9 mouse cellular contexts compared by ENCODE assay signal in the genomic region with DNA sequence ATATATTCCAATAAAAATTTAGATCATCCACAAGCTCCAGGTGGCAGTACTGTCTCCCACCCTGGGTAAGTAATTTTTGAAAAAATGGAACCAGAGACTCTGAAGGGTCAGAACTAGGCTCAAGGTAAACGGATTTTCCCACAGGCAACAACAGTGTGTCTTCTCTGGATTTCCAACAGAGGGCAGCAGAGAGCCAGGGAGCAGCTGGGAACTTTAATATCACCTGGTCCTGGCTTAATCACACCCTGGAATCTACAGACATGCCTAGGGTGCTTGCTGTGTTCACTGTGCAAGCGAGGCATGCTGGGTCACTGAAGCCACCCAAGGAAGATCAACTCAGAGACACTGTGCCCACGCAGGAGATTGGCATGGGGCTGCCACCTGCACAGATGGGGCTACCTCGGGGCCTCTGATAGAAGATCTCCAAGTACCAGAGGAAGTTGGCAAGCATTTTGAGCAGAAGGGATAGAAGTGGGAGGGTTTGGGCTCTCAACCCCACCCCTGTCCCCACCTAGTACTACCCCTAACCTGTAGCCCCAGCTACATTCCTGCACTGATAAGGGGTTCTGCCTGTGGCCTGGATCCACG. TPM values are rescaled to one million over a fixed set of nuclear protein-coding genes. Genes with fewer than 3 reads are reported as not detected.
DNase-seq lines count a peak whose midpoint lies in the region; ATAC-seq and TF ChIP-seq lines count a peak whose summit lies in the region.
"Had no signal": no experiment of that assay in that cellular context is flagged by ENCODE, and none has a peak within 500 bp of the region (broad histone marks: within the 10 kb centered on the region; RNA-seq: fewer than 3 reads in every experiment).

No protein-coding gene starts in this region.

- no peak for ATAC-seq in hindbrain, embryonic 14.5 days (ENCODE audit: low FRiP score)
- ATAC-seq in hindbrain, embryonic 16.5 days = no peak
- ATAC-seq in limb, embryonic 14.5 days (ENCODE audit: low FRiP score, low read depth) = no peak
- no peak for ATAC-seq in monocyte, adult 5-6 weeks (replicated peaks; ENCODE audit: insufficient number of reproducible peaks, low FRiP score, low TSS enrichment, poor library complexity, severe bottlenecking)

- H3K36me3 ChIP-seq in hindbrain, embryonic 14.5 days (replicated peaks; ENCODE audit: control insufficient read depth, insufficient read depth) = no peaks in the 10 kb centered on the region
- H3K36me3 ChIP-seq in hindbrain, embryonic 16.5 days (ENCODE audit: control insufficient read depth, insufficient read depth, low read length) = no peaks in the 10 kb centered on the region
- H3K36me3 ChIP-seq in C2C12 (ENCODE audit: control insufficient read depth, insufficient read depth) = no peaks in the 10 kb centered on the region
- no peaks in the 10 kb centered on the region for H3K36me3 ChIP-seq in limb, embryonic 14.5 days (ENCODE audit: control insufficient read depth, insufficient read depth, low read length)

- no peaks in the 10 kb centered on the region for H3K27me3 ChIP-seq in hindbrain, embryonic 14.5 days (ENCODE audit: control insufficient read depth, insufficient read depth, low read length)
- H3K27me3 ChIP-seq in hindbrain, embryonic 16.5 days (replicated peaks; ENCODE audit: control insufficient read depth, insufficient read depth, low read length) = no peaks in the 10 kb centered on the region
- H3K27me3 ChIP-seq in C2C12 (ENCODE audit: control insufficient read depth, insufficient read depth, insufficient read length) = no peaks in the 10 kb centered on the region
- no peaks in the 10 kb centered on the region for H3K27me3 ChIP-seq in limb, embryonic 14.5 days (ENCODE audit: control insufficient read depth, insufficient read depth, low read length)

- TF ChIP-seq CTCF in C2C12 (IDR thresholded peaks at IDR 0.05; ENCODE audit: control insufficient read depth, insufficient read depth, insufficient read length) = peak; percentile 19

- H3K27ac ChIP-seq in hindbrain, embryonic 14.5 days = no peak overlapping the region
- no peak overlapping the region for H3K27ac ChIP-seq in hindbrain, embryonic 16.5 days (ENCODE audit: low read depth, low read length)
- no peak overlapping the region for H3K27ac ChIP-seq in limb, embryonic 14.5 days (replicated peaks; ENCODE audit: low read depth, low read length)

- no peak for TF ChIP-seq POLR2A in limb, embryonic 14.5 days (IDR thresholded peaks at IDR 0.05; ENCODE audit: borderline replicate concordance, extremely low read depth, insufficient read depth, insufficient read length)

- no peak overlapping the region for H3K4me2 ChIP-seq in hindbrain, embryonic 14.5 days (replicated peaks)
- no peak overlapping the region for H3K4me2 ChIP-seq in hindbrain, embryonic 16.5 days (ENCODE audit: low read length)
- H3K4me2 ChIP-seq in limb, embryonic 14.5 days (replicated peaks; ENCODE audit: low read depth, low read length, severe bottlenecking) = no peak overlapping the region

- no peaks in the 10 kb centered on the region for H3K79me2 ChIP-seq in C2C12 (ENCODE audit: control insufficient read depth, insufficient read depth)

- no peak overlapping the region for H3K9ac ChIP-seq in hindbrain, embryonic 14.5 days
- no peak overlapping the region for H3K9ac ChIP-seq in hindbrain, embryonic 16.5 days (ENCODE audit: low read depth, low read length)
- no peak overlapping the region for H3K9ac ChIP-seq in limb, embryonic 14.5 days (ENCODE audit: low read depth, low read length, severe bottlenecking)

- peak; percentile 63 for DNase-seq in hindbrain, embryonic 14.5 days (ENCODE audit: low spot score)
- DNase-seq in T-cell, adult 2 months (ENCODE audit: low spot score) = peak; percentile 47
- peak; percentile 57 for DNase-seq in embryo, embryonic 11.5 days (ENCODE audit: low read depth, low spot score)
- peak; percentile 65 for DNase-seq in limb, embryonic 14.5 days (ENCODE audit: low spot score)
- peak; percentile 53 for DNase-seq in thymus, postnatal 14 days

- no peaks in the 10 kb centered on the region for H3K9me3 ChIP-seq in hindbrain, embryonic 14.5 days (ENCODE audit: control insufficient read depth, low read length)
- H3K9me3 ChIP-seq in hindbrain, embryonic 16.5 days (ENCODE audit: control insufficient read depth, low read length) = no peaks in the 10 kb centered on the region
- H3K9me3 ChIP-seq in limb, embryonic 14.5 days (ENCODE audit: control insufficient read depth, low read length) = no peaks in the 10 kb centered on the region

- H3K4me1 ChIP-seq in hindbrain, embryonic 14.5 days (replicated peaks; ENCODE audit: control insufficient read depth, insufficient read depth, low read length) = peaks cover 10% of the 10 kb centered on the region; the same call in 1 of the 2 replicates
- H3K4me1 ChIP-seq in hindbrain, embryonic 16.5 days (ENCODE audit: control insufficient read depth, insufficient read depth, low read depth, low read length) = peaks cover 13% of the 10 kb centered on the region; the same call in 1 of the 2 replicates
- peaks cover 4% of the 10 kb centered on the region for H3K4me1 ChIP-seq in limb, embryonic 14.5 days (ENCODE audit: control insufficient read depth, insufficient read depth, low read length)

- no peak overlapping the region for H3K4me3 ChIP-seq in hindbrain, embryonic 14.5 days (replicated peaks; ENCODE audit: low read length)
- no peak overlapping the region for H3K4me3 ChIP-seq in hindbrain, embryonic 16.5 days (ENCODE audit: low read length)
- no peak overlapping the region for H3K4me3 ChIP-seq in C2C12 (ENCODE audit: insufficient read depth, poor library complexity, severe bottlenecking)
- H3K4me3 ChIP-seq in limb, embryonic 14.5 days (replicated peaks; ENCODE audit: low read length) = no peak overlapping the region
- H3K4me3 ChIP-seq: myocyte had no signal

- 40% methylated on average over 5 of the region's 5 CpGs for WGBS in hindbrain, embryonic 14.5 days
- WGBS in hindbrain, embryonic 16.5 days = 34% methylated on average over 5 of the region's 5 CpGs
- 38% methylated on average over 5 of the region's 5 CpGs for WGBS in limb, embryonic 14.5 days

- H3ac ChIP-seq in C2C12 (ENCODE audit: control insufficient read depth, insufficient read length, low read depth) = no peak overlapping the region

- no peaks in the 10 kb centered on the region for H3K79me3 ChIP-seq in C2C12 (ENCODE audit: low read depth)

TF ChIP-seq in C2C12, 6 proteins besides CTCF, POLR2A, EP300 and RAD21:
- TF ChIP-seq CEBPB (IDR thresholded peaks at IDR 0.05; ENCODE audit: low read depth) = no peak
- TF ChIP-seq MAX (IDR thresholded peaks at IDR 0.05) = no peak
- no peak for TF ChIP-seq USF1 (IDR thresholded peaks at IDR 0.05; ENCODE audit: low read depth)

RNA-seq across cellular contexts. Expression of a gene that starts 4.6 kb away (rescaled TPM):
- polyA plus RNA-seq in hindbrain, embryonic 14.5 days (2014; fragmentation: Nextera tagmentation; extraction: Ambion mirVana) = 2.6 and 3.6 TPM in 2 replicates
- polyA plus RNA-seq in hindbrain, embryonic 16.5 days (2015; fragmentation: Nextera tagmentation; extraction: Ambion mirVana) = 3.5 and 4.2 TPM in 2 replicates
- polyA plus RNA-seq in C2C12 (2012; fragmentation: generic; extraction: Trizol) = 4.8 TPM
- polyA plus RNA-seq in limb, embryonic 14.5 days (2012; rRNA removed) = 6.2 and 8.8 TPM in 2 replicates
- 1.2 and 1.3 TPM in 2 replicates for polyA plus RNA-seq in limb, embryonic 14.5 days (2014; fragmentation: Nextera tagmentation; extraction: Ambion mirVana)
- total RNA-seq in monocyte, adult 5-6 weeks (2017) = 3.5 to 4.4 TPM (median 4.0 TPM) in 3 replicates

RNA-seq across cellular contexts. Expression of a gene that starts 4.6 kb away (rescaled TPM):
- polyA plus RNA-seq in hindbrain, embryonic 14.5 days (2014; fragmentation: Nextera tagmentation; extraction: Ambion mirVana) = 34.2 and 38.8 TPM in 2 replicates
- polyA plus RNA-seq in hindbrain, embryonic 16.5 days (2015; fragmentation: Nextera tagmentation; extraction: Ambion mirVana) = 36.3 and 37.1 TPM in 2 replicates
- 23.2 TPM for polyA plus RNA-seq in C2C12 (2012; fragmentation: generic; extraction: Trizol)
- 58.0 and 71.6 TPM in 2 replicates for polyA plus RNA-seq in limb, embryonic 14.5 days (2012; rRNA removed)
- polyA plus RNA-seq in limb, embryonic 14.5 days (2014; fragmentation: Nextera tagmentation; extraction: Ambion mirVana) = 70.2 and 79.8 TPM in 2 replicates
- 19.9 to 35.2 TPM (median 23.4 TPM) in 3 replicates for total RNA-seq in monocyte, adult 5-6 weeks (2017)

RNA-seq across cellular contexts. Expression of a gene that starts 14.1 kb away (rescaled TPM):
- 0.98 and 1.1 TPM in 2 replicates for polyA plus RNA-seq in hindbrain, embryonic 14.5 days (2014; fragmentation: Nextera tagmentation; extraction: Ambion mirVana)
- 0.99 and 2.3 TPM in 2 replicates for polyA plus RNA-seq in hindbrain, embryonic 16.5 days (2015; fragmentation: Nextera tagmentation; extraction: Ambion mirVana)
- 0.11 TPM for polyA plus RNA-seq in C2C12 (2012; fragmentation: generic; extraction: Trizol)
- polyA plus RNA-seq in limb, embryonic 14.5 days (2012; rRNA removed) = 0.29 and 0.36 TPM in 2 replicates
- 0.17 and 0.22 TPM in 2 replicates for polyA plus RNA-seq in limb, embryonic 14.5 days (2014; fragmentation: Nextera tagmentation; extraction: Ambion mirVana)
- not detected in 3 replicates for total RNA-seq in monocyte, adult 5-6 weeks (2017)

RNA-seq across cellular contexts. Expression of a gene that starts 40.4 kb away (rescaled TPM):
- 0.79 and 0.87 TPM in 2 replicates for polyA plus RNA-seq in hindbrain, embryonic 14.5 days (2014; fragmentation: Nextera tagmentation; extraction: Ambion mirVana)
- polyA plus RNA-seq in hindbrain, embryonic 16.5 days (2015; fragmentation: Nextera tagmentation; extraction: Ambion mirVana) = 0.97 and 1.5 TPM in 2 replicates
- 0.01 TPM for polyA plus RNA-seq in C2C12 (2012; fragmentation: generic; extraction: Trizol)
- 3.5 and 4.9 TPM in 2 replicates for polyA plus RNA-seq in limb, embryonic 14.5 days (2012; rRNA removed)
- polyA plus RNA-seq in limb, embryonic 14.5 days (2014; fragmentation: Nextera tagmentation; extraction: Ambion mirVana) = 1.6 and 1.9 TPM in 2 replicates
- total RNA-seq in monocyte, adult 5-6 weeks (2017) = 0.11 to 1.4 TPM (median 0.49 TPM) in 3 replicates
- polyA plus RNA-seq: myocyte had no signal

RNA-seq across cellular contexts. Expression of a gene that starts 45.0 kb away (rescaled TPM):
- polyA plus RNA-seq in hindbrain, embryonic 14.5 days (2014; fragmentation: Nextera tagmentation; extraction: Ambion mirVana) = 19.2 and 20.4 TPM in 2 replicates
- 13.5 and 15.9 TPM in 2 replicates for polyA plus RNA-seq in hindbrain, embryonic 16.5 days (2015; fragmentation: Nextera tagmentation; extraction: Ambion mirVana)
- 12.9 TPM for polyA plus RNA-seq in C2C12 (2012; fragmentation: generic; extraction: Trizol)
- polyA plus RNA-seq in limb, embryonic 14.5 days (2012; rRNA removed) = 34.8 and 39.8 TPM in 2 replicates
- 11.5 and 13.3 TPM in 2 replicates for polyA plus RNA-seq in limb, embryonic 14.5 days (2014; fragmentation: Nextera tagmentation; extraction: Ambion mirVana)
- 9.0 to 21.1 TPM (median 9.6 TPM) in 3 replicates for total RNA-seq in monocyte, adult 5-6 weeks (2017)
